Mouse (Mus musculus): ENCODE data around the gene Gstm2. TPM values are rescaled to one million over a fixed set of nuclear protein-coding genes. Genes with fewer than 3 reads are reported as not detected.
"Not testable (repeated sequence)": the region's sequence is repeated elsewhere in the genome, so short reads cannot be mapped to it uniquely, and the experiment has no call there.

The Gstm2 gene
- polyA plus RNA-seq, 1 experiment from 2014 or later, result 15.6 TPM

- no peak overlapping the region for H3K27ac ChIP-seq (replicated peaks)
- H3K4me1 ChIP-seq, result 0 out of 2 replicates have a peak, but pooled peaks cover 10% of the 10 kb centered on the region
- H3K9me3 ChIP-seq, result no peaks in the 10 kb centered on the region
- H3K36me3 ChIP-seq, result no peaks in the 10 kb centered on the region
- H3K4me2 ChIP-seq (replicated peaks), result no peak overlapping the region
- no peak for ATAC-seq (ENCODE audit: low FRiP score, low read depth)
- no peak overlapping the region for H3K9ac ChIP-seq (replicated peaks)
- WGBS, result 75% methylated on average over 5 of the region's 5 CpGs
- H3K4me3 ChIP-seq, result no peak overlapping the region
- H3K27me3 ChIP-seq, result no peaks in the 10 kb centered on the region
Measured at GRCm38 (mm10) chr3:107964656-107965308, 21.5 kb downstream of the Gstm2 start.

- Histone ChIP-seq H3K4me3 (no peak overlapping the region), H3K27me3 (no peaks in the 10 kb centered on the region), H3K4me1 (0 out of 2 replicates have a peak, but pooled peaks cover 10% of the 10 kb centered on the region), H3K9ac (replicated peaks) (no peak overlapping the region), H3K27ac (replicated peaks) (no peak overlapping the region), H3K4me2 (replicated peaks) (no peak overlapping the region), H3K9me3 (no peaks in the 10 kb centered on the region), H3K36me3 (no peaks in the 10 kb centered on the region)
- no peak for ATAC-seq (ENCODE audit: low FRiP score, low read depth)
- WGBS, result 79% methylated on average over 4 of the region's 4 CpGs
Measured at GRCm38 (mm10) chr3:107964026-107964425, 22.2 kb downstream of the Gstm2 start.

- H3K36me3 ChIP-seq; ATAC-seq (ENCODE audit: low FRiP score, low read depth); H3K27ac ChIP-seq (replicated peaks); H3K4me3 ChIP-seq; H3K27me3 ChIP-seq; H3K4me1 ChIP-seq; H3K4me2 ChIP-seq (replicated peaks); H3K9ac ChIP-seq (replicated peaks); H3K9me3 ChIP-seq: not testable (repeated sequence)
- WGBS, result 89% methylated on average over 9 of the region's 9 CpGs
Measured at GRCm38 (mm10) chr3:107955260-107955659, 31.0 kb downstream of the Gstm2 start.

- H3K36me3 ChIP-seq, result no peaks in the 10 kb centered on the region
- H3K4me1 ChIP-seq, result 0 out of 2 replicates have a peak, but pooled peaks cover 2% of the 10 kb centered on the region
- 81% methylated on average over 5 of the region's 5 CpGs for WGBS
- no peak overlapping the region for H3K27ac ChIP-seq (replicated peaks)
- no peak for ATAC-seq (ENCODE audit: low FRiP score, low read depth)
- no peak overlapping the region for H3K9ac ChIP-seq (replicated peaks)
- H3K27me3 ChIP-seq, result no peaks in the 10 kb centered on the region
- H3K4me3 ChIP-seq, result no peak overlapping the region
- no peak overlapping the region for H3K4me2 ChIP-seq (replicated peaks)
- H3K9me3 ChIP-seq, result no peaks in the 10 kb centered on the region
Measured at GRCm38 (mm10) chr3:107953906-107954305, 32.3 kb downstream of the Gstm2 start.

GRCm38 (mm10) chr3:107953328-107953755, 32.9 kb downstream of the Gstm2 start:
- Histone ChIP-seq H3K4me3 (no peak overlapping the region), H3K36me3 (no peaks in the 10 kb centered on the region), H3K9me3 (no peaks in the 10 kb centered on the region), H3K4me1 (0 out of 2 replicates have a peak, but pooled peaks cover 2% of the 10 kb centered on the region), H3K9ac (replicated peaks) (no peak overlapping the region), H3K27ac (replicated peaks) (no peak overlapping the region), H3K4me2 (replicated peaks) (no peak overlapping the region), H3K27me3 (no peaks in the 10 kb centered on the region)
- ATAC-seq (ENCODE audit: low FRiP score, low read depth), result no peak
- WGBS, result 19% methylated on average over 6 of the region's 6 CpGs

- WGBS, result 90% methylated on average over 11 of the region's 11 CpGs
- H3K36me3 ChIP-seq, result no peaks in the 10 kb centered on the region
Measured at GRCm38 (mm10) chr3:107950531-107950930, 35.7 kb downstream of the Gstm2 start.

GRCm38 (mm10) chr3:107949461-107949860, 36.8 kb downstream of the Gstm2 start:
- H3K4me2 ChIP-seq (replicated peaks); H3K36me3 ChIP-seq; H3K9me3 ChIP-seq; ATAC-seq (ENCODE audit: low FRiP score, low read depth); H3K27me3 ChIP-seq; H3K27ac ChIP-seq (replicated peaks); H3K4me1 ChIP-seq; H3K4me3 ChIP-seq; H3K9ac ChIP-seq (replicated peaks): not testable (repeated sequence)
- WGBS, result 96% methylated on average over 1 of the region's 1 CpGs

More at GRCm38 (mm10) chr3:107950531-107950930, 35.7 kb downstream of the Gstm2 start:
- 0 out of 2 replicates have a peak, but pooled peaks cover 3% of the 10 kb centered on the region for H3K27me3 ChIP-seq
- no peak overlapping the region for H3K4me3 ChIP-seq
- H3K27ac ChIP-seq (replicated peaks), result no peak overlapping the region
- no peak overlapping the region for H3K9ac ChIP-seq (replicated peaks)
- 0 out of 2 replicates have a peak, but pooled peaks cover 2% of the 10 kb centered on the region for H3K4me1 ChIP-seq
- no peaks in the 10 kb centered on the region for H3K9me3 ChIP-seq
- H3K4me2 ChIP-seq (replicated peaks), result no peak overlapping the region
- no peak for ATAC-seq (ENCODE audit: low FRiP score, low read depth)

- Histone ChIP-seq H3K9me3 (no peaks in the 10 kb centered on the region), H3K4me3 (no peak overlapping the region), H3K4me1 (0 out of 2 replicates have a peak, but pooled peaks cover 6% of the 10 kb centered on the region), H3K27ac (replicated peaks) (no peak overlapping the region), H3K27me3 (0 out of 2 replicates have a peak, but pooled peaks cover 3% of the 10 kb centered on the region), H3K9ac (replicated peaks) (no peak overlapping the region), H3K4me2 (replicated peaks) (no peak overlapping the region), H3K36me3 (no peaks in the 10 kb centered on the region)
- WGBS, result 61% methylated on average over 4 of the region's 4 CpGs
- ATAC-seq (ENCODE audit: low FRiP score, low read depth), result no peak
Measured at GRCm38 (mm10) chr3:107945729-107946128, 40.5 kb downstream of the Gstm2 start.

- peak; percentile 85 for ATAC-seq (ENCODE audit: low FRiP score, low read depth)
- Histone ChIP-seq H3K36me3 (no peaks in the 10 kb centered on the region), H3K4me3 (peak within 1 kb of the TSS; percentile 31), H3K9me3 (no peaks in the 10 kb centered on the region), H3K4me2 (replicated peaks) (peak within 1 kb of the TSS; percentile 46), H3K27ac (replicated peaks) (no peak within 1 kb of the TSS), H3K4me1 (0 out of 2 replicates have a peak, but pooled peaks cover 6% of the 10 kb centered on the region), H3K27me3 (0 out of 2 replicates have a peak, but pooled peaks cover 3% of the 10 kb centered on the region), H3K9ac (replicated peaks) (no peak within 1 kb of the TSS)
- 20% methylated on average over 19 of the region's 20 CpGs for WGBS
Measured at GRCm38 (mm10) chr3:107943239-107943990, 42.8 kb downstream of the Gstm2 start, which contains the start of gene Gstm6. Gene Gstm6 (minus strand): TSS chr3:107943749.

GRCm38 (mm10) chr3:107941261-107941660, 45.0 kb downstream of the Gstm2 start:
- no peak for ATAC-seq (ENCODE audit: low FRiP score, low read depth)
- WGBS, result 82% methylated on average over 4 of the region's 4 CpGs
- no peaks in the 10 kb centered on the region for H3K27me3 ChIP-seq
- no peaks in the 10 kb centered on the region for H3K9me3 ChIP-seq
- H3K36me3 ChIP-seq, result no peaks in the 10 kb centered on the region
- no peak overlapping the region for H3K4me3 ChIP-seq
- H3K4me1 ChIP-seq, result 0 out of 2 replicates have a peak, but pooled peaks cover 6% of the 10 kb centered on the region
- no peak overlapping the region for H3K4me2 ChIP-seq (replicated peaks)
- no peak overlapping the region for H3K27ac ChIP-seq (replicated peaks)
- H3K9ac ChIP-seq (replicated peaks), result no peak overlapping the region

GRCm38 (mm10) chr3:107940524-107940923, 45.7 kb downstream of the Gstm2 start:
- Histone ChIP-seq H3K36me3 (no peaks in the 10 kb centered on the region), H3K9me3 (no peaks in the 10 kb centered on the region), H3K4me2 (replicated peaks) (no peak overlapping the region), H3K4me3 (no peak overlapping the region), H3K9ac (replicated peaks) (no peak overlapping the region), H3K27me3 (no peaks in the 10 kb centered on the region), H3K4me1 (0 out of 2 replicates have a peak, but pooled peaks cover 6% of the 10 kb centered on the region), H3K27ac (replicated peaks) (no peak overlapping the region)
- WGBS, result 82% methylated on average over 7 of the region's 7 CpGs
- no peak for ATAC-seq (ENCODE audit: low FRiP score, low read depth)

- Histone ChIP-seq H3K27me3 (no peaks in the 10 kb centered on the region), H3K9me3 (no peaks in the 10 kb centered on the region), H3K9ac (replicated peaks) (no peak overlapping the region), H3K36me3 (no peaks in the 10 kb centered on the region), H3K4me1 (0 out of 2 replicates have a peak, but pooled peaks cover 6% of the 10 kb centered on the region), H3K4me2 (replicated peaks) (no peak overlapping the region), H3K4me3 (no peak overlapping the region), H3K27ac (replicated peaks) (no peak overlapping the region)
- no peak for ATAC-seq (ENCODE audit: low FRiP score, low read depth)
- 63% methylated on average over 4 of the region's 4 CpGs for WGBS
Measured at GRCm38 (mm10) chr3:107939830-107940229, 46.4 kb downstream of the Gstm2 start.
